Mouse (Mus musculus): ENCODE data around the gene Ttc21a. TPM values are rescaled to one million over a fixed set of nuclear protein-coding genes. Genes with fewer than 3 reads are reported as not detected.

Ttc21a gene
- total and polyA plus RNA-seq, 3 experiments: 0.21 to 0.47 TPM; not detected in 1

- Histone ChIP-seq H3K4me2 (ENCODE audit: insufficient read depth, low read depth, poor library complexity, severe bottlenecking) (no peak overlapping the region), H3K9me3 (replicated peaks; ENCODE audit: low read length) (no peaks in the 10 kb centered on the region), H3K4me1 (ENCODE audit: control insufficient read depth in 1 of 2, insufficient read depth in 2 of 2) (peaks cover 8 to 18% of the 10 kb centered on the region in 2 experiments), H3K27ac (ENCODE audit: insufficient read depth, low read depth) (no peak overlapping the region), H3K36me3 (replicated peaks in 1 of 2; ENCODE audit: control insufficient read depth in 1 of 2, insufficient read depth in 1 of 2, low read length in 1 of 2) (no peaks in the 10 kb centered on the region), H3K79me2 (replicated peaks; ENCODE audit: control insufficient read depth, extremely low read depth, insufficient read depth, poor library complexity, severe bottlenecking) (no peaks in the 10 kb centered on the region), H3K27me3 (replicated peaks) (peaks cover 5% of the 10 kb centered on the region), H3K9ac (ENCODE audit: insufficient read depth, low read depth) (no peak overlapping the region), H3K4me3 (replicated peaks in 1 of 3; ENCODE audit: low read depth in 2 of 3, low read length in 2 of 3, poor library complexity in 1 of 3) (no peak overlapping the region)
- in situ Hi-C loops (cut with MboI; ENCODE audit: low pct_ligation_motif_present, low pct_unique_long_range_greater_than_20kb, low sequenced_read_pairs): no loop called here
- TF ChIP-seq EP300 (IDR thresholded peaks at IDR 0.05; ENCODE audit: low read length) (no peak), HCFC1 (IDR thresholded peaks at IDR 0.05; ENCODE audit: low read depth, low read length) (no peak), PAX5 (IDR thresholded peaks at IDR 0.05; ENCODE audit: low read length) (no peak), CTCF (conservative IDR thresholded peaks at IDR 0.05 in 1 of 2, IDR thresholded peaks at IDR 0.05 in 1 of 2; ENCODE audit: low read depth in 2 of 2, low read length in 2 of 2) (no peak), NRF1 (IDR thresholded peaks at IDR 0.05; ENCODE audit: low read depth, low read length) (no peak), JUND (conservative IDR thresholded peaks at IDR 0.05; ENCODE audit: low read depth, low read length) (no peak), POLR2AphosphoS2 (IDR thresholded peaks at IDR 0.05; ENCODE audit: low read depth, low read length) (no peak), MYC (IDR thresholded peaks at IDR 0.05; ENCODE audit: low read depth, low read length) (no peak), MAX (IDR thresholded peaks at IDR 0.05; ENCODE audit: low read length) (no peak), ELF1 (IDR thresholded peaks at IDR 0.05; ENCODE audit: low read depth, low read length) (no peak), CHD1 (IDR thresholded peaks at IDR 0.05; ENCODE audit: low read depth, low read length) (no peak), BHLHE40 (IDR thresholded peaks at IDR 0.05; ENCODE audit: low read depth, low read length) (no peak), USF1 (IDR thresholded peaks at IDR 0.05; ENCODE audit: low read depth, low read length) (no peak), GABPA (IDR thresholded peaks at IDR 0.05; ENCODE audit: insufficient replicate concordance, low read depth, low read length) (no peak), ETS1 (conservative IDR thresholded peaks at IDR 0.05; ENCODE audit: low read depth, low read length) (no peak)
- DNase-seq (ENCODE audit: extremely low read depth): no peak
- dilution Hi-C loops (cut with MboI; ENCODE audit: extremely low pct_ligation_motif_present, extremely low pct_unique_long_range_greater_than_20kb, low sequenced_read_pairs): no loop called here
These were observed 24.8 kb downstream of the Ttc21a start for GRCm38 (mm10) chr9:119962216-119962615.

GRCm38 (mm10) chr9:119962987-119963667 is 25.7 kb downstream of the Ttc21a start:
- Histone ChIP-seq H3K4me1 (ENCODE audit: control insufficient read depth in 1 of 2, insufficient read depth in 2 of 2) (peaks cover 8 to 18% of the 10 kb centered on the region in 2 experiments), H3K9me3 (replicated peaks; ENCODE audit: low read length) (no peaks in the 10 kb centered on the region), H3K4me2 (ENCODE audit: insufficient read depth, low read depth, poor library complexity, severe bottlenecking) (peak overlapping the region; percentile 9; the same call in 1 of the 2 replicates), H3K27ac (ENCODE audit: insufficient read depth, low read depth) (no peak overlapping the region), H3K36me3 (replicated peaks in 1 of 2; ENCODE audit: control insufficient read depth in 1 of 2, insufficient read depth in 1 of 2, low read length in 1 of 2) (no peaks in the 10 kb centered on the region), H3K79me2 (replicated peaks; ENCODE audit: control insufficient read depth, extremely low read depth, insufficient read depth, poor library complexity, severe bottlenecking) (no peaks in the 10 kb centered on the region), H3K4me3 (replicated peaks in 1 of 3; ENCODE audit: low read depth in 2 of 3, low read length in 2 of 3, poor library complexity in 1 of 3) (no peak overlapping the region), H3K27me3 (replicated peaks) (peaks cover 5% of the 10 kb centered on the region), H3K9ac (ENCODE audit: insufficient read depth, low read depth) (no peak overlapping the region)
- dilution Hi-C loops (cut with MboI; ENCODE audit: extremely low pct_ligation_motif_present, extremely low pct_unique_long_range_greater_than_20kb, low sequenced_read_pairs) (no loop called here), in situ Hi-C loops (cut with MboI; ENCODE audit: low pct_ligation_motif_present, low pct_unique_long_range_greater_than_20kb, low sequenced_read_pairs) (no loop called here)
- peak; percentile 71 for DNase-seq (ENCODE audit: extremely low read depth)
- TF ChIP-seq CTCF (conservative IDR thresholded peaks at IDR 0.05 in 1 of 2, IDR thresholded peaks at IDR 0.05 in 1 of 2; ENCODE audit: low read depth in 2 of 2, low read length in 2 of 2) (peak; percentile 23 to 92; a peak in 2 of 4 replicates), E2F4 (IDR thresholded peaks at IDR 0.05; ENCODE audit: insufficient replicate concordance, low read depth, low read length) (no peak), SMC3 (IDR thresholded peaks at IDR 0.05; ENCODE audit: low read depth, low read length) (peak; percentile 88), MAX (IDR thresholded peaks at IDR 0.05; ENCODE audit: low read length) (no peak), MAZ (IDR thresholded peaks at IDR 0.05; ENCODE audit: low read depth, low read length) (peak; percentile 66), RAD21 (IDR thresholded peaks at IDR 0.05; ENCODE audit: low read depth, low read length) (peak; percentile 86), CHD2 (IDR thresholded peaks at IDR 0.05; ENCODE audit: low read length) (no peak), BHLHE40 (IDR thresholded peaks at IDR 0.05; ENCODE audit: low read depth, low read length) (peak; percentile 75), TBP (conservative IDR thresholded peaks at IDR 0.05; ENCODE audit: low read depth, low read length) (no peak), ETS1 (conservative IDR thresholded peaks at IDR 0.05; ENCODE audit: low read depth, low read length) (no peak), RCOR1 (conservative IDR thresholded peaks at IDR 0.05; ENCODE audit: low read depth, low read length) (no peak), KAT2A (IDR thresholded peaks at IDR 0.05; ENCODE audit: insufficient replicate concordance, low read length) (no peak), EP300 (IDR thresholded peaks at IDR 0.05; ENCODE audit: low read length) (no peak)
